Mouse (Mus musculus) heart, embryonic 10.5 days (tissue): ENCODE measurements at regions not wholly inside any gene's neighbourhood (a gene's known extent, or its start where the extent isn't known, plus 50 kb on each side); places are given as distances from the start of the nearest gene placed in this dataset.

Experiments
- DNase-seq: peaks from one replicate; pipeline ENCODE4 v3.0.0-alpha.2; 2017; ENCODE audit warnings: low spot score
- H3K27ac ChIP-seq: fragments of 300-500 bp; sonication (generic); 2 replicates; pipeline ENCODE4 v1.5.1; 2016; ENCODE audit warnings: mild to moderate bottlenecking
- H3K27me3 ChIP-seq: fragments of 300-500 bp; sonication (generic); 2 replicates; pipeline ENCODE4 v1.6.1; 2016; ENCODE audit warnings: mild to moderate bottlenecking; ENCODE audit not compliant: poor library complexity, insufficient read depth, severe bottlenecking
- H3K36me3 ChIP-seq: fragments of 300-500 bp; sonication (generic); 2 replicates; pipeline ENCODE4 v1.6.1; 2016; ENCODE audit warnings: mild to moderate bottlenecking, moderate library complexity
- H3K4me1 ChIP-seq: fragments of 300-500 bp; sonication (generic); 2 replicates; pipeline ENCODE4 v1.6.1; 2016; ENCODE audit warnings: mild to moderate bottlenecking
- H3K4me3 ChIP-seq: fragments of 300-500 bp; sonication (generic); 2 replicates; pipeline ENCODE4 v1.5.1; 2016; ENCODE audit warnings: mild to moderate bottlenecking, moderate library complexity
- H3K9me3 ChIP-seq: fragments of 300-500 bp; sonication (generic); 2 replicates; pipeline ENCODE4 v1.6.1; 2016; ENCODE audit warnings: mild to moderate bottlenecking, moderate library complexity
- WGBS: fragments of 180-500 bp; shearing (Covaris S2); methylation state at CpG from one replicate; pipeline ENCODE4 v1.1.7; 2016; 5-methylcytosine and 5-hydroxymethylcytosine counted together

DNA sequence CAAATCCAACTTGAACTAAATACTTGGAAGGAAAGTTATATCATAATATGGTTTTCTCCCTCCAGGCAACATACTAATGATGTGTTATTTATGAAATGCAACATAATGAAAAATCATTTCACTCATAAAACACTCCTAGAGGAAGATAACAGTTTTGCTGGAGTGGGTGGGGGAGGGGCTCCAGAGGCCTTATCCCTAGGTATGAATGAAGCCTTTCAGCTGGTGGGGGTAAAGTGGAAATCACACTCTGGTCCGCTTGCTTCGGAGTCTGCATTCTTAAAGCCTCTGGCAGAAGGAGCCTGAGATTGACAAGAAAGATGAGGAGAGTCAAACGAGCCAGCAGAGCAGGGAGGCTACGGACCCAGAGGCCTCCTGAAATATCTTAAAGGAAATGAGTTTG is 219.5 kb upstream of the Map3k7 start:
- H3K4me1 ChIP-seq, result no peaks in the 10 kb centered on the region
- no peaks in the 10 kb centered on the region for H3K9me3 ChIP-seq
- WGBS, result 38% methylated on average over 4 of the region's 4 CpGs
- H3K27ac ChIP-seq, result no peak overlapping the region
- DNase-seq, result no peak
- no peaks in the 10 kb centered on the region for H3K27me3 ChIP-seq
- no peak overlapping the region for H3K4me3 ChIP-seq
- no peaks in the 10 kb centered on the region for H3K36me3 ChIP-seq

DNA sequence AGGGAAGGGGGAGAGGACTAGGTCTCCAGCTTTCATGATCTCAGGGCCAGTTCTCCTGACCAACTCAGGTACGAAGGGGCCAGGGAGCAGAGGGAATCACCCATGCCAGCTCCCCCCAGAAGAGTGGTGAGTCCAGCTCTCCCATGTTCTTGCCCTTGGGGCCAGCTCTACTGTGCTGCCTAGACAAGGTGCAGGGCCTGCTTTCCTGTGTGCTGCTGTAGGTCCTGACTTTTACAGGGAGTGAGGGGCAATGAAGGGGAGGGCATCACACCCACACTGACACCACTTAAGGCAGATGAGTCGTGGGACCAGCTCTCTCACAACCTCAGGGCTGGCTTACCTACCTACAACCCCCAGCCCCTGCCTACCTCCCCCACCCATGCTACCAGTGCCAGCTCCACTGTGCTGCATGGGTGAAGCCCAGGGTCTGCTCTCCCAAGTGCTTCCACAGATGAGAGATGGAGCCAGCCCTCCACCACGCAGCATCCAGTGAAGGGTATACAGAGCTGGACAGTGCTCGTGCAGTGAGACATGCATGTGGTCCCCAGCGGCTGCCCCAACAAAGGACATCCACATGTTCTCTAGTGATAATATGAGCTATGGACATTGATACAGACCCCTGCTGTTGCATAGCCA is 210.1 kb upstream of the Map3k7 start:
- no peak overlapping the region for H3K27ac ChIP-seq
- no peak for DNase-seq
- H3K27me3 ChIP-seq, result no peaks in the 10 kb centered on the region
- no peak overlapping the region for H3K4me3 ChIP-seq
- H3K9me3 ChIP-seq, result no peaks in the 10 kb centered on the region
- WGBS, result 86% methylated on average over 5 of the region's 5 CpGs
- H3K4me1 ChIP-seq, result no peaks in the 10 kb centered on the region
- H3K36me3 ChIP-seq, result no peaks in the 10 kb centered on the region

- H3K9me3 ChIP-seq, result no peaks in the 10 kb centered on the region
- no peaks in the 10 kb centered on the region for H3K36me3 ChIP-seq
- H3K27ac ChIP-seq, result no peak overlapping the region
- H3K4me3 ChIP-seq, result no peak overlapping the region
- DNase-seq, result no peak
- peaks cover 13% of the 10 kb centered on the region for H3K4me1 ChIP-seq
- 57% methylated on average over 1 of the region's 1 CpGs for WGBS
- no peaks in the 10 kb centered on the region for H3K27me3 ChIP-seq
Observed at GRCm38 (mm10) chr4:31757126-31757525, 206.8 kb upstream of the Map3k7 start.

DNA sequence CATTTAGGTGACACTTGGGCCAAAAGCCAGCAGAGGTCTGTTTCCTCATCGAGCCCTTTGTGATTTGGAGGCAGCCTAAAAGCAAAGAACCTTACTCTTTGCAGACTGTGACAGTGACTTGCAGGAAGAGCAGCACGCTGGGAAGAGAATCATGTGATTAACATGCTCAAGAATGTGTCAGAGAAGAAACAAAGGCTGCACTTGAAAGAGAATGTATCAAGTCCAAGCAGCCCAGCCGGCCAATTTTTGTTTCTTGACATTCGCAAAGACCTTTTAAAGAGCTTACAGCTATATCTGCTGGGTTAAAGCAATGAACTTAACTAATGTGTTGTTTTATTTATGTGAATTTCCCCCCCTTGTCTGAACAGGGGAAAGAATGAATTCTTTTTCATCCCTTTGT is 203.8 kb upstream of the Map3k7 start:
- no peaks in the 10 kb centered on the region for H3K36me3 ChIP-seq
- 58% methylated on average over 4 of the region's 4 CpGs for WGBS
- DNase-seq, result no peak
- H3K27me3 ChIP-seq, result no peaks in the 10 kb centered on the region
- H3K4me1 ChIP-seq, result peaks cover 18% of the 10 kb centered on the region
- no peak overlapping the region; the same call in 1 of the 2 replicates for H3K27ac ChIP-seq
- no peak overlapping the region for H3K4me3 ChIP-seq
- H3K9me3 ChIP-seq, result no peaks in the 10 kb centered on the region

DNA sequence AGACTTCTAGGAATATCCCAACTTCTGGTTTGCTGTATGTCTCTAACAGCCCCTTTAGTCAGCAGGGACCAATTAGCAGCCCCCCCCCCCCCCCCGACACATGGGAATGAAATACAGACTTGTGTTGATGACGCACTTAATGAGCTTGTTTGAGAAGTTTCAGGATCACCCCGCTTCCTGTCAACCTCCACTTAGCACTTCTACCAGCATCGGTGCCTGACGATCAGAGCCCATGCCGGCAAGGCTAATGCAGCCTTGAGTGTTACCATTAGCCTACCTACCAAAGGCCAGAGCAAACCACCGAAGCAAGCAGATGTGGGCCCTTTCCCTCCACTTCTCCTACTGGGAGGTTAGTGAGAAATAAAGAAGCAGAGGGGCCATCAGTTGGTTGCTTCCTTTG is 201.7 kb upstream of the Map3k7 start:
- peak; percentile 79 for DNase-seq
- Histone ChIP-seq H3K9me3 (no peaks in the 10 kb centered on the region), H3K27me3 (no peaks in the 10 kb centered on the region), H3K27ac (0 out of 2 replicates have a peak overlapping the region, but pooled peaks have one; percentile 42), H3K4me1 (peaks cover 18% of the 10 kb centered on the region), H3K4me3 (peak overlapping the region; percentile 35; the same call in 1 of the 2 replicates), H3K36me3 (no peaks in the 10 kb centered on the region)
- WGBS, result 16% methylated on average over 7 of the region's 7 CpGs

DNA sequence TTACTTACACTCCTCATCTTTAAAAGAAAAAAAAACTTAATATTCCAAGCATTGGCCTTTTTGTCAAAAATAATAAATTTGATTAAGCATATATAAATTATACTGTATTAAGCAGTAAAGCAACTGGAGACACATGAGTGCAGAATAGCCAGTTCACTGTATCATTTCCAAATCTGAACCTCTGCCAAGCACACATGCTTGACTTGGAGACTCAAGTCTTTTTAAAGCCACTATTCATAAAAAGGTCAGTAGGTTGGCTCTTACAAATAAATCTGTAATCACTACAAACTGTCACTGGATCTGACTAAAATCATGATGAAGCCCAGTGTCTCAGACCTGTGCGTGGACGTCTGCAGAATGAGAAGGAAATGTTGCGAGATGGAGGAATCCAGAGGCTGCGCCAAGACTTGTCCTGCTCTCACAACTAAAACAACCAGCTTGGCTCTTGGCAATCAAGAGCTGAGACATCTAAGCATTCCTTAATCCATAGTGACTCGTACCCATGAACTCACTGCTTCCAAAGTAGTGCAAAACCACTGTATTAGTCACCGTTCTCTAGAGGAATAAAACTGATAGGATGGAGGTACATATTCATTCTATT is 195.8 kb upstream of the Map3k7 start:
- Histone ChIP-seq H3K27me3 (no peaks in the 10 kb centered on the region), H3K9me3 (no peaks in the 10 kb centered on the region), H3K4me1 (no peaks in the 10 kb centered on the region), H3K27ac (no peak overlapping the region), H3K36me3 (no peaks in the 10 kb centered on the region), H3K4me3 (no peak overlapping the region)
- 73% methylated on average over 6 of the region's 6 CpGs for WGBS
- DNase-seq, result no peak

DNA sequence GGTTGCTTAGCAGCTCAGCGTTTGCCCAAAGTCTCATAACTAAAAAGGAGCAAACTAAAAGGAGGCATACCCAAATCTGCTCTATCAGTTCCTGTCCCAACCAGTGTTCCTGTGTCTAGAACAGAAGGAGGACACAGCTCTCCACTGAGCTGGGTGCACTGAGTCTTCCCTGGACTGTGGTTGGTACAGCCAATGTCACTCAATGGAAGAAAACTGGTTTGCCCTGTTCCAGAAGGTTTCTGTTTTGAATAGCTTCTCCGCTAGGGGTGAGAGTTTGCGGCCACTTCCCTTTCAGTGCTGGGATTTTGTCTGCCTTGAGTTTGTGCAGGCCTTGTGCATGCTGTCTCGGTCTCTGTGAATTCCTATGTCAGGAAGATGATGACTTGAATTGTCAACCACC is 194.6 kb upstream of the Map3k7 start:
- WGBS, result 74% methylated on average over 4 of the region's 4 CpGs
- Histone ChIP-seq H3K4me1 (no peaks in the 10 kb centered on the region), H3K27ac (no peak overlapping the region), H3K27me3 (no peaks in the 10 kb centered on the region), H3K36me3 (no peaks in the 10 kb centered on the region), H3K4me3 (no peak overlapping the region), H3K9me3 (no peaks in the 10 kb centered on the region)
- no peak for DNase-seq

GRCm38 (mm10) chr4:31786284-31786683 is 177.6 kb upstream of the Map3k7 start:
- DNase-seq, result no peak
- H3K27me3 ChIP-seq, result no peaks in the 10 kb centered on the region
- no peak overlapping the region for H3K4me3 ChIP-seq
- H3K27ac ChIP-seq, result no peak overlapping the region
- no peaks in the 10 kb centered on the region for H3K4me1 ChIP-seq
- no peaks in the 10 kb centered on the region for H3K36me3 ChIP-seq
- H3K9me3 ChIP-seq, result no peaks in the 10 kb centered on the region
- WGBS, result 75% methylated on average over 1 of the region's 1 CpGs

DNA sequence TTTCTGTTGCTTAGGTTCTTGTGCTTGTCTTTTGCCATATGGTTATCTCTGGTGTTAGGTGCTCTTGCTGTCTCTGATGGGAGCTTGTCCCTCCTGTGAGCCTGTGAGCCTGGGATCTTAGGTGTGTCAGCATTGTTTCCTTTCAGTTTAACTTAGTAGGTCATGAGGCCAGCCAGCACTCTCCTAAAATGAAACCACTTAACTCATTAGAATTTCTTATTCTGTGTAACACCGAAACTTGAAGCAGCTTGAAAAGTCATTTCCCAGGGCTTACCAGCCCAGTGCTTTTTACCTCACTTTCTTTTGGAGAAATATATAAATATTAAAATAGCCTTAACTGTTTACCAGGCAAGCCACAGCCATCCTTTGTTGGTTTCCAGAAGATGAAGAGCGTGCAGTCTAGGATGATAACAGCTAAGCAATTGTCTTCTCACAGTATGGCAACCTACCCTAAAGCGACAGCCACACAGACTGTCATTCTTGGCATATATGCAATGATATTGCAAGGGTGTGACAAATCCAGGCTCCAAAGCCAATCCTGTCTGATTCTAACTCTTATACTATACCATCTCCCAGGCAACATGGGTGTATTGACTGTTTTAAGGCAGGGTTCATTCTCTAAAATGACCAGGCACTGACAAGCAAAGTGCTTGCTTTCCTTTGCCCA is 146.2 kb upstream of the Map3k7 start:
- 90% methylated on average over 3 of the region's 3 CpGs for WGBS
- DNase-seq, result no peak
- Histone ChIP-seq H3K4me3 (no peak overlapping the region), H3K9me3 (no peaks in the 10 kb centered on the region), H3K27me3 (no peaks in the 10 kb centered on the region), H3K4me1 (no peaks in the 10 kb centered on the region), H3K36me3 (no peaks in the 10 kb centered on the region), H3K27ac (no peak overlapping the region)

- H3K4me1 ChIP-seq, result peaks cover 9% of the 10 kb centered on the region; the same call in 1 of the 2 replicates
- H3K9me3 ChIP-seq, result no peaks in the 10 kb centered on the region
- no peaks in the 10 kb centered on the region for H3K36me3 ChIP-seq
- no peaks in the 10 kb centered on the region for H3K27me3 ChIP-seq
- WGBS, result 79% methylated on average over 18 of the region's 18 CpGs
- H3K4me3 ChIP-seq, result no peak overlapping the region
- DNase-seq, result no peak
- H3K27ac ChIP-seq, result 0 out of 2 replicates have a peak overlapping the region, but pooled peaks have one; percentile 4
Observed at GRCm38 (mm10) chr4:31819521-31820259, 144.2 kb upstream of the Map3k7 start.

DNA sequence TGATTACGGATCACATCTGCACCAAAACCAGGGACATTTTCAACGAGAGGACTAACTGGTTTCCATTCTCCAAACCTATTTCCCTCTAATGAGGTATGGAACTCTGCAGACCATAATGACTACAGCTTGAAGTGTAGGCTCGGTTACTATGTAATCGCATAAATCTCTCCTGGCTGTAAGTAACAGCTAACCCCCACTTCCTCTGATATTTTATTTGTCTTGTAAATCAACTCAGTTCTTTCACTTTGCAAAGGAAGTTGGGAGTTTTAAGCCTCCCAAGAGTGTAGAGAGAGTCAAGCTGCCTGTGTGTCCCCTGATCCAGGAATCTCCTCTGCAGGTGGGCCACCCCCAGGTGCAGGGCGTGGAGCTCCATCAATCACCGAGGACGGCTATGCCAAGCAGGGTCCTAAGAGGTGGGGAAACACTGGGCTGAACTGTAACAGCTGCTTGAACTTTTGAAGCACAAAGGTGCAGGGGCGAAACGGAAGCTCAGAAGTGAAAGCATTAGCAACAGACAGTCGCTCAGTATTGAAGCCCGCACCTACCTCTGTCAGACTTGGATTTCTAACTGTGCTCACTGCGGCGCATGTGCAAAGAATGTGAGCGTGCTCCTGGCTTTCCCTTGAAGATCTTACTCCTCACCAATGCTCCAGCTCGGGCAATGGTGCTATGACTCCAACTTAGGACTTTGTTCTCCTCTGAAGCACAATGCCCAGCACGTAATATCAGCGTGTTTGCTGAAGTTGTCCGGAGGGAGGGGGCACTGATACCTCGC is 140.1 kb upstream of the Map3k7 start:
- Histone ChIP-seq H3K4me3 (peak overlapping the region; percentile 33), H3K9me3 (0 out of 2 replicates have a peak, but pooled peaks cover 3% of the 10 kb centered on the region), H3K4me1 (peaks cover 17% of the 10 kb centered on the region; the same call in 1 of the 2 replicates), H3K36me3 (no peaks in the 10 kb centered on the region), H3K27me3 (no peaks in the 10 kb centered on the region), H3K27ac (peak overlapping the region; percentile 62; the same call in 1 of the 2 replicates)
- WGBS, result 47% methylated on average over 19 of the region's 19 CpGs
- DNase-seq, result no peak
